Mouse (Mus musculus) T-helper 1 cell (primary cell): ENCODE data around the gene Slc44a5.
"Not testable (repeated sequence)": the region's sequence is repeated elsewhere in the genome, so short reads cannot be mapped to it uniquely, and the experiment has no call there.

Experiments
- in situ Hi-C: fragments of 300-600 bp; cut with MboI, MseI; formaldehyde crosslinking; loops from one replicate; pipeline ENCODE4 v1.15.1; 2025; ENCODE audit warnings: high pct_unique_total_duplicates

The Slc44a5 gene

GRCm38 (mm10) chr3:154093745-154094322 lies 120.6 kb downstream of the Slc44a5 start:
- in situ Hi-C loops, result no loop called here

- in situ Hi-C loops, result no loop called here
These were observed 128.4 kb downstream of the Slc44a5 start for GRCm38 (mm10) chr3:154101671-154102070.

- in situ Hi-C loops, result no loop called here
These were observed 137.3 kb downstream of the Slc44a5 start for GRCm38 (mm10) chr3:154110528-154110927.

- in situ Hi-C loops, result no loop called here
These were observed 138.0 kb downstream of the Slc44a5 start for GRCm38 (mm10) chr3:154111221-154111620.

- in situ Hi-C loops, result no loop called here
These were observed 141.8 kb downstream of the Slc44a5 start for GRCm38 (mm10) chr3:154114991-154115390.

- in situ Hi-C loops, result no loop called here
These were observed 142.2 kb downstream of the Slc44a5 start for GRCm38 (mm10) chr3:154115478-154115877.

- in situ Hi-C loops, result no loop called here
These were observed 142.8 kb downstream of the Slc44a5 start for GRCm38 (mm10) chr3:154116000-154116399.

- in situ Hi-C loops, result no loop called here
These were observed 145.9 kb downstream of the Slc44a5 start for GRCm38 (mm10) chr3:154118992-154119603.

GRCm38 (mm10) chr3:154122531-154122930 lies 149.3 kb downstream of the Slc44a5 start:
- in situ Hi-C loops, result no loop called here

- in situ Hi-C loops, result no loop called here
These were observed 151.8 kb downstream of the Slc44a5 start for GRCm38 (mm10) chr3:154124890-154125575.

- in situ Hi-C loops, result no loop called here
These were observed 152.6 kb downstream of the Slc44a5 start for GRCm38 (mm10) chr3:154125768-154126376.

GRCm38 (mm10) chr3:154127246-154127645 lies 154.0 kb downstream of the Slc44a5 start:
- in situ Hi-C loops, result no loop called here

- in situ Hi-C loops, result no loop called here
These were observed 155.8 kb downstream of the Slc44a5 start for GRCm38 (mm10) chr3:154129036-154129435.

- in situ Hi-C loops, result no loop called here
These were observed 157.3 kb downstream of the Slc44a5 start for GRCm38 (mm10) chr3:154130431-154131114.

- in situ Hi-C loops, result no loop called here
These were observed 160.8 kb downstream of the Slc44a5 start for GRCm38 (mm10) chr3:154133986-154134385.

GRCm38 (mm10) chr3:154134701-154135100 lies 161.5 kb downstream of the Slc44a5 start:
- in situ Hi-C loops, result no loop called here

- in situ Hi-C loops, result no loop called here
These were observed 163.3 kb downstream of the Slc44a5 start for GRCm38 (mm10) chr3:154136501-154136900.

GRCm38 (mm10) chr3:154141346-154141745 lies 168.1 kb downstream of the Slc44a5 start:
- in situ Hi-C loops, result no loop called here

- in situ Hi-C loops, result no loop called here
These were observed 169.4 kb downstream of the Slc44a5 start for GRCm38 (mm10) chr3:154142618-154143017.

GRCm38 (mm10) chr3:154145750-154146149 lies 172.5 kb downstream of the Slc44a5 start:
- in situ Hi-C loops, result no loop called here

- in situ Hi-C loops, result no loop called here
These were observed 176.5 kb downstream of the Slc44a5 start for GRCm38 (mm10) chr3:154149778-154150177.

- in situ Hi-C loops, result not testable (repeated sequence)
These were observed 180.3 kb downstream of the Slc44a5 start for GRCm38 (mm10) chr3:154153541-154153940.
